Mouse (Mus musculus) spleen, adult 2 months (tissue): ENCODE results near the gene Bpifb9a. TPM values are rescaled to one million over a fixed set of nuclear protein-coding genes. Genes with fewer than 3 reads are reported as not detected.
"Not testable (repeated sequence)": the region's sequence is repeated elsewhere in the genome, so short reads cannot be mapped to it uniquely, and the experiment has no call there.

Experiments
- DNase-seq, 2 experiments: peaks; one replicate each; pipeline versions ENCODE4 v3.0.0 to v3.0.0-alpha.2; 2012 to 2021; ENCODE audit warnings: low spot score in 2 of 2, low read depth in 1 of 2
- H3K27ac ChIP-seq: fragments of 200-500 bp; 2 replicates; pipeline ENCODE4 v1.5.1; 2012; ENCODE audit warnings: low read length, inconsistent platforms; ENCODE audit not compliant: insufficient read depth
- H3K27me3 ChIP-seq: fragments of 200-500 bp; 2 replicates; pipeline ENCODE4 v1.6.1; 2012; ENCODE audit warnings: mild to moderate bottlenecking, moderate library complexity, low read length, inconsistent platforms; ENCODE audit not compliant: control insufficient read depth, insufficient read depth
- H3K36me3 ChIP-seq: fragments of 200-500 bp; 2 replicates; pipeline ENCODE4 v1.6.1; 2012; ENCODE audit warnings: mild to moderate bottlenecking, low read length, inconsistent platforms; ENCODE audit not compliant: control insufficient read depth, insufficient read depth
- H3K4me1 ChIP-seq: fragments of 200-500 bp; 2 replicates; pipeline ENCODE4 v1.6.1; 2011; ENCODE audit warnings: inconsistent platforms; ENCODE audit not compliant: control insufficient read depth, insufficient read depth, insufficient read length
- H3K4me3 ChIP-seq: fragments of 200-500 bp; 2 replicates; pipeline ENCODE4 v1.5.1; 2011; ENCODE audit warnings: mild to moderate bottlenecking, inconsistent platforms; ENCODE audit not compliant: insufficient read depth, insufficient read length; ENCODE audit errors: extremely low read depth
- CTCF ChIP-seq: fragments of 200-500 bp; IDR thresholded peaks from 2 replicates; pipeline ENCODE4 v1.5.1; 2011; ENCODE audit warnings: mild to moderate bottlenecking, inconsistent platforms; ENCODE audit not compliant: insufficient read depth, insufficient read length, insufficient replicate concordance; ENCODE audit errors: extremely low read depth
- POLR2A ChIP-seq: fragments of 200-500 bp; IDR thresholded peaks from 2 replicates; pipeline ENCODE4 v1.6.1; 2011; ENCODE audit warnings: low read depth, low read length, inconsistent platforms
- WGBS: fragments of 180-500 bp; shearing (Covaris S2); methylation state at CpG from one replicate; pipeline ENCODE4 v1.1.7; 2018; 5-methylcytosine and 5-hydroxymethylcytosine counted together
- polyA plus RNA-seq: library from polyadenylated mRNA; depleted of rRNA; stranded (reverse); fragments of >200 nt; gene quantifications from 2 replicates; pipeline ENCODE4 v1.2.3, GENCODE M21; 2012; rRNA removed

The Bpifb9a gene
- polyA plus RNA-seq, 1 experiment: not detected

- Histone ChIP-seq H3K27ac (no peak overlapping the region), H3K36me3 (no peaks in the 10 kb centered on the region), H3K4me3 (no peak overlapping the region), H3K4me1 (no peaks in the 10 kb centered on the region), H3K27me3 (no peaks in the 10 kb centered on the region)
- no peak for DNase-seq
- 93% methylated on average over 3 of the region's 3 CpGs for WGBS
- no peak for TF ChIP-seq CTCF
- TF ChIP-seq POLR2A: no peak
These were observed 44.1 kb downstream of the Bpifb9a start for GRCm38 (mm10) chr2:154301763-154302162.

DNA sequence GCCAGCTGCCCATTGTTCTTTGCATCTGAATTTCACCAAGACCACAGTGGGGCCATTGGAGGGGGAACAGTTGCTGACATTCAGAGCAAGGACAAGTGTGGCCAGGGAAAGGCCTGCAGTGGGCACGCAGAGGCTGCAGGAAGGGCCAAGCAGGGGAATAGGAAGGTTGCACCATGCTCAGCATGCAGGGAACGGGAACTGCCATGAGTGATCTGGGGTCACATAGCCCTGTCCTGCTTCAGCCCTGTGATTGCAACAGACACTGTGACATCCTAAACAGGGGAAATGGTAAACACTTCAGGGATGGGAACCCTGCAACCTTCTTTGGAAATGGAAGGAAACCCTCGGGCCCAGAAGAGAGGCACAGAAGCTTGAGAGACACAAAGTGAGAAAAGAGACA, 47.0 kb downstream of the Bpifb9a start:
- H3K27ac ChIP-seq, H3K4me3 ChIP-seq, DNase-seq, H3K4me1 ChIP-seq, H3K27me3 ChIP-seq, H3K36me3 ChIP-seq: not testable (repeated sequence)
- WGBS: 80% methylated on average over 1 of the region's 3 CpGs

GRCm38 (mm10) chr2:154306927-154307326, 49.3 kb downstream of the Bpifb9a start, which contains the start of gene Bpifb9b:
TSS of gene Bpifb9b (plus strand) at chr2:154307227.
- not testable (repeated sequence) for H3K4me3 ChIP-seq, DNase-seq, H3K27me3 ChIP-seq, H3K4me1 ChIP-seq, H3K27ac ChIP-seq, H3K36me3 ChIP-seq
- 90% methylated on average over 4 of the region's 4 CpGs for WGBS

GRCm38 (mm10) chr2:154313771-154314170, 56.1 kb downstream of the Bpifb9a start:
- not testable (repeated sequence) for DNase-seq, H3K27me3 ChIP-seq, H3K36me3 ChIP-seq, H3K4me1 ChIP-seq, H3K4me3 ChIP-seq, H3K27ac ChIP-seq
- WGBS: 50% methylated on average over 5 of the region's 5 CpGs

Other genes with a start within 250 kb of the Bpifb9a start
- not detected in 2 replicates for gene Bpifa2, start 249.6 kb upstream of the Bpifb9a start, polyA plus RNA-seq
- not detected in 2 replicates for gene Bpifa3, start 127.5 kb upstream of the Bpifb9a start, polyA plus RNA-seq
- not detected in 2 replicates for gene Bpifa1, start 115.0 kb upstream of the Bpifb9a start, polyA plus RNA-seq
- gene Bpifa5, start 95.2 kb upstream of the Bpifb9a start, polyA plus RNA-seq: not detected in 2 replicates
- gene Bpifb1, start 67.0 kb upstream of the Bpifb9a start, polyA plus RNA-seq: not detected in 2 replicates
- 0.06 and 0.08 TPM in 2 replicates for gene Bpifb5, start 34.1 kb upstream of the Bpifb9a start, polyA plus RNA-seq
- not detected in 2 replicates for gene Bpifb9b, start 49.4 kb downstream of the Bpifb9a start, polyA plus RNA-seq
- gene Cdk5rap1, start 115.2 kb downstream of the Bpifb9a start, polyA plus RNA-seq: 6.9 and 8.3 TPM in 2 replicates
- 11.0 and 12.1 TPM in 2 replicates for gene Snta1, start 150.2 kb downstream of the Bpifb9a start, polyA plus RNA-seq
- gene Cbfa2t2, start 178.6 kb downstream of the Bpifb9a start, polyA plus RNA-seq: 5.1 and 7.8 TPM in 2 replicates